Mouse (Mus musculus): ENCODE results near the gene Coil. TPM values are rescaled to one million over a fixed set of nuclear protein-coding genes. Genes with fewer than 3 reads are reported as not detected.

The Coil gene
- polyA plus RNA-seq, 1 experiment from 2014 or later: 5.9 TPM

GRCm38 (mm10) chr11:88937886-88938285, 32.2 kb upstream of the Coil start:
- 87% methylated on average over 2 of the region's 2 CpGs for WGBS
- TF ChIP-seq CTCF (IDR thresholded peaks at IDR 0.05; ENCODE audit: low read depth) (no peak), EP300 (optimal IDR thresholded peaks at IDR 0.05) (no peak)
- no peaks in the 10 kb centered on the region for H3K27me3 ChIP-seq (ENCODE audit: control insufficient read depth, insufficient read depth, low read length)
- ATAC-seq (ENCODE audit: low FRiP score, low TSS enrichment) (no peak), DNase-seq (ENCODE audit: low spot score) (no peak)
- no peak overlapping the region for H3K27ac ChIP-seq (replicated peaks)
- H3K9me3 ChIP-seq (ENCODE audit: control insufficient read depth, low read length): no peaks in the 10 kb centered on the region
- no peak overlapping the region for H3K4me2 ChIP-seq (replicated peaks; ENCODE audit: low read depth)
- peaks cover 6% of the 10 kb centered on the region; the same call in 1 of the 2 replicates for H3K36me3 ChIP-seq (ENCODE audit: control insufficient read depth, insufficient read depth, low read length)
- no peak overlapping the region for H3K9ac ChIP-seq (ENCODE audit: low read length)
- no peaks in the 10 kb centered on the region for H3K4me1 ChIP-seq (replicated peaks; ENCODE audit: control insufficient read depth, insufficient read depth)
- H3K4me3 ChIP-seq (ENCODE audit: low read depth, low read length): no peak overlapping the region

- no peak overlapping the region for H3K9ac ChIP-seq (ENCODE audit: low read length)
- no peak overlapping the region for H3K27ac ChIP-seq (replicated peaks)
- TF ChIP-seq CTCF (IDR thresholded peaks at IDR 0.05; ENCODE audit: low read depth): peak; percentile 48
- TF ChIP-seq EP300 (optimal IDR thresholded peaks at IDR 0.05): no peak
- no peak for ATAC-seq (ENCODE audit: low FRiP score, low TSS enrichment)
- no peak overlapping the region for H3K4me3 ChIP-seq (ENCODE audit: low read depth, low read length)
- H3K36me3 ChIP-seq (ENCODE audit: control insufficient read depth, insufficient read depth, low read length): peaks cover 6% of the 10 kb centered on the region; the same call in 1 of the 2 replicates
- H3K9me3 ChIP-seq (ENCODE audit: control insufficient read depth, low read length): no peaks in the 10 kb centered on the region
- H3K4me2 ChIP-seq (replicated peaks; ENCODE audit: low read depth): no peak overlapping the region
- 100% methylated on average over 2 of the region's 2 CpGs for WGBS
- H3K27me3 ChIP-seq (ENCODE audit: control insufficient read depth, insufficient read depth, low read length): no peaks in the 10 kb centered on the region
- no peaks in the 10 kb centered on the region for H3K4me1 ChIP-seq (replicated peaks; ENCODE audit: control insufficient read depth, insufficient read depth)
- no peak for DNase-seq (ENCODE audit: low spot score)
Observed at GRCm38 (mm10) chr11:88938770-88939169, 31.3 kb upstream of the Coil start.

- 93% methylated on average over 4 of the region's 4 CpGs for WGBS
- ATAC-seq (ENCODE audit: low FRiP score, low TSS enrichment): no peak
- Histone ChIP-seq H3K4me1 (replicated peaks; ENCODE audit: control insufficient read depth, insufficient read depth) (no peaks in the 10 kb centered on the region), H3K9me3 (ENCODE audit: control insufficient read depth, low read length) (no peaks in the 10 kb centered on the region), H3K9ac (ENCODE audit: low read length) (no peak overlapping the region), H3K27ac (replicated peaks) (no peak overlapping the region), H3K4me3 (ENCODE audit: low read depth, low read length) (no peak overlapping the region), H3K36me3 (ENCODE audit: control insufficient read depth, insufficient read depth, low read length) (peaks cover 13% of the 10 kb centered on the region; the same call in 1 of the 2 replicates), H3K27me3 (ENCODE audit: control insufficient read depth, insufficient read depth, low read length) (no peaks in the 10 kb centered on the region), H3K4me2 (replicated peaks; ENCODE audit: low read depth) (no peak overlapping the region)
- no peak for TF ChIP-seq EP300 (optimal IDR thresholded peaks at IDR 0.05)
- no peak for TF ChIP-seq CTCF (IDR thresholded peaks at IDR 0.05; ENCODE audit: low read depth)
- no peak for DNase-seq (ENCODE audit: low spot score)
Observed at GRCm38 (mm10) chr11:88939634-88940033, 30.4 kb upstream of the Coil start.

- TF ChIP-seq EP300 (optimal IDR thresholded peaks at IDR 0.05): no peak
- Histone ChIP-seq H3K4me3 (ENCODE audit: low read depth, low read length) (no peak overlapping the region), H3K9me3 (ENCODE audit: control insufficient read depth, low read length) (no peaks in the 10 kb centered on the region), H3K4me1 (replicated peaks; ENCODE audit: control insufficient read depth, insufficient read depth) (no peaks in the 10 kb centered on the region), H3K9ac (ENCODE audit: low read length) (no peak overlapping the region), H3K27ac (replicated peaks) (no peak overlapping the region), H3K4me2 (replicated peaks; ENCODE audit: low read depth) (no peak overlapping the region), H3K27me3 (ENCODE audit: control insufficient read depth, insufficient read depth, low read length) (no peaks in the 10 kb centered on the region), H3K36me3 (ENCODE audit: control insufficient read depth, insufficient read depth, low read length) (peaks cover 10% of the 10 kb centered on the region; the same call in 1 of the 2 replicates)
- 83% methylated on average over 12 of the region's 12 CpGs for WGBS
- ATAC-seq (ENCODE audit: low FRiP score, low TSS enrichment) (no peak), DNase-seq (ENCODE audit: low spot score) (no peak)
Observed at GRCm38 (mm10) chr11:88941489-88941888, 28.6 kb upstream of the Coil start.

GRCm38 (mm10) chr11:88945971-88946585, 24.0 kb upstream of the Coil start:
- no peak overlapping the region for H3K27ac ChIP-seq (replicated peaks)
- 81% methylated on average over 7 of the region's 8 CpGs for WGBS
- H3K4me2 ChIP-seq (replicated peaks; ENCODE audit: low read depth): no peak overlapping the region

GRCm38 (mm10) chr11:88948896-88949295, 21.2 kb upstream of the Coil start:
- DNase-seq (ENCODE audit: low spot score): no peak
- Histone ChIP-seq H3K4me1 (replicated peaks; ENCODE audit: control insufficient read depth, insufficient read depth) (no peaks in the 10 kb centered on the region), H3K36me3 (ENCODE audit: control insufficient read depth, insufficient read depth, low read length) (peaks cover 15% of the 10 kb centered on the region; the same call in 1 of the 2 replicates), H3K9ac (ENCODE audit: low read length) (no peak overlapping the region), H3K27ac (replicated peaks) (peak overlapping the region; percentile 40; the same call in 1 of the 2 replicates), H3K9me3 (ENCODE audit: control insufficient read depth, low read length) (no peaks in the 10 kb centered on the region), H3K27me3 (ENCODE audit: control insufficient read depth, insufficient read depth, low read length) (no peaks in the 10 kb centered on the region), H3K4me3 (ENCODE audit: low read depth, low read length) (no peak overlapping the region), H3K4me2 (replicated peaks; ENCODE audit: low read depth) (no peak overlapping the region)
- TF ChIP-seq EP300 (optimal IDR thresholded peaks at IDR 0.05) (no peak), CTCF (IDR thresholded peaks at IDR 0.05; ENCODE audit: low read depth) (no peak)
- ATAC-seq (ENCODE audit: low FRiP score, low TSS enrichment): no peak; the same call in 1 of the 2 replicates
- 56% methylated on average over 8 of the region's 8 CpGs for WGBS

More at GRCm38 (mm10) chr11:88945971-88946585, 24.0 kb upstream of the Coil start:
- H3K4me3 ChIP-seq (ENCODE audit: low read depth, low read length): no peak overlapping the region
- ATAC-seq (ENCODE audit: low FRiP score, low TSS enrichment): no peak
- no peaks in the 10 kb centered on the region for H3K4me1 ChIP-seq (replicated peaks; ENCODE audit: control insufficient read depth, insufficient read depth)
- H3K27me3 ChIP-seq (ENCODE audit: control insufficient read depth, insufficient read depth, low read length): no peaks in the 10 kb centered on the region
- no peak for DNase-seq (ENCODE audit: low spot score)
- no peak overlapping the region for H3K9ac ChIP-seq (ENCODE audit: low read length)
- peaks cover 13% of the 10 kb centered on the region; the same call in 1 of the 2 replicates for H3K36me3 ChIP-seq (ENCODE audit: control insufficient read depth, insufficient read depth, low read length)
- no peaks in the 10 kb centered on the region for H3K9me3 ChIP-seq (ENCODE audit: control insufficient read depth, low read length)
- TF ChIP-seq CTCF (IDR thresholded peaks at IDR 0.05; ENCODE audit: low read depth) (no peak), EP300 (optimal IDR thresholded peaks at IDR 0.05) (no peak)

Measured in stomach, postnatal 0 days (tissue).